Mouse (Mus musculus): Measurements from ENCODE around the gene Cdk19. TPM values are rescaled to one million over a fixed set of nuclear protein-coding genes. Genes with fewer than 3 reads are reported as not detected.

The Cdk19 gene
- polyA plus RNA-seq, 1 experiment from 2014 or later: 12.0 TPM

- ATAC-seq (ENCODE audit: insufficient number of reproducible peaks, insufficient read depth, low FRiP score, low TSS enrichment, low read depth): no peak
- Histone ChIP-seq H3K4me3 (peak overlapping the region; percentile 83), H3K9ac (peak overlapping the region; percentile 91), H3K9me3 (no peaks in the 10 kb centered on the region), H3K36me3 (no peaks in the 10 kb centered on the region), H3K4me2 (peak overlapping the region; percentile 69), H3K27me3 (no peaks in the 10 kb centered on the region), H3K4me1 (peaks cover 21% of the 10 kb centered on the region), H3K27ac (peak overlapping the region; percentile 98; the same call in 1 of the 2 replicates)
- 53% methylated on average over 12 of the region's 12 CpGs for WGBS
Observed at GRCm38 (mm10) chr10:40350245-40350932, 11.0 kb downstream of the Cdk19 start.

DNA sequence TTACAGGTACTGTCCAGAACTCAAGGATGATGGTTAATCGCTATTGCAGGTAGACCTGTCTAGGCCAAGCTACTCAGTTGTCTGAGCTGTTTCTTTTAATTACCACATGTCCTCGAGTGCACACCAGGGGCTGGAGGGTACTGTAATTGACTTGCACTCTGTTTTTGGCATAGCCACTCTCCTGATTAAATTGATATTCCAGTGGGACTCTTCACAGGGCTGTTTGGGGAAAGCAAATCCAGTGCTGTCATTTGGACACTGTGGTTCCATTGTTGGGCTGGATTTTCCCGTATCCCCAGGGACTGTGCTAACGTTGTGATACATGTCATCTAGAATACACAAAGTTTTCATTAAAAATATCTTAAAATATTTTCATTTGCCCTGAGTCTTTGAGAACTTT, 11.8 kb downstream of the Cdk19 start:
- WGBS: 59% methylated on average over 4 of the region's 4 CpGs
- Histone ChIP-seq H3K4me1 (peaks cover 21% of the 10 kb centered on the region), H3K4me3 (0 out of 2 replicates have a peak overlapping the region, but pooled peaks have one; percentile 83), H3K9me3 (no peaks in the 10 kb centered on the region), H3K4me2 (peak overlapping the region; percentile 69), H3K27me3 (no peaks in the 10 kb centered on the region), H3K36me3 (no peaks in the 10 kb centered on the region), H3K27ac (no peak overlapping the region), H3K9ac (no peak overlapping the region)
- ATAC-seq (ENCODE audit: insufficient number of reproducible peaks, insufficient read depth, low FRiP score, low TSS enrichment, low read depth): no peak

DNA sequence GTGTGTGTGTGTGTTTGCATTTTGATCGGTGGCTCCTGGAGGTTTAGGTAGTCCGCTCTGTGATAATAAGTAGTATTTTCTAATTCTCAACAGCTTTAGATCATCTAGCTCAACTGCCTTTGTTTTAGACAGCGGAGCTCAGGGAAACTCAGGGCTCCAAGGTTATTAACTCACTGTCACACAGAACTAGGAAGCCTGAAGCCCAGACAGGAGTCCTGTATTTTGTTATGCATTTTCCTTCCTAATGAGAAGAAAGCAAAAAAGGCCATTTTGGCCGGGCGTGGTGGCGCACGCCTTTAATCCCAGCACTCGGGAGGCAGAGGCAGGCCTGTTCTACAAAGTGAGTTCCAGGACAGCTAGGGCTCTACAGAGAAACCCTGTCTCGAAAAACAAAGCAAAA, 14.7 kb downstream of the Cdk19 start:
- 83% methylated on average over 9 of the region's 9 CpGs for WGBS
- H3K27me3 ChIP-seq: no peaks in the 10 kb centered on the region
- H3K36me3 ChIP-seq: no peaks in the 10 kb centered on the region
- no peak overlapping the region for H3K4me2 ChIP-seq
- H3K9me3 ChIP-seq: no peaks in the 10 kb centered on the region
- no peak overlapping the region for H3K9ac ChIP-seq
- H3K27ac ChIP-seq: no peak overlapping the region
- no peak overlapping the region for H3K4me3 ChIP-seq
- ATAC-seq (ENCODE audit: insufficient number of reproducible peaks, insufficient read depth, low FRiP score, low TSS enrichment, low read depth): no peak
- H3K4me1 ChIP-seq: peaks cover 16% of the 10 kb centered on the region

- 88% methylated on average over 1 of the region's 1 CpGs for WGBS
- no peaks in the 10 kb centered on the region for H3K27me3 ChIP-seq
Observed at GRCm38 (mm10) chr10:40354556-40354955, 15.2 kb downstream of the Cdk19 start.

DNA sequence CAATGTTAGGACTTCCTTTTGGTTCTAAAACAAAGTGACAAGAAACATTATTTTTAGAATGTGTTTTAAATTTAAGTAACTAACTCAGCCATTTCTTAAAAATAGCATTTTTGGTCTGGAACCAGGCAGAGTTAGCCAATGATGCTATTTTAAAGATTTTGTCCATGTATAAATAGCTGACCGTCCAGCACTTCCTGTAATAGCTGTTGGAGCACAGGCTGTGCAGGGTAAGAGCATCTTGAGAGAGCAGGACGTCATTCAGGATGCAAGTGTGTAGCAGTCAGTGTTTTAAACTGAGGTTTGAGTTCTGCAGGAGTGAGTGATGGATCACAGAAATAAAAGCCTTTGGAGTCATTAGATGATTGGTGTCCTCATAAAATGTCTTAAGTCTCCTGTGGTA, 18.8 kb downstream of the Cdk19 start:
- H3K27ac ChIP-seq: no peak overlapping the region
- no peak overlapping the region for H3K4me3 ChIP-seq
- 65% methylated on average over 2 of the region's 2 CpGs for WGBS
- H3K9ac ChIP-seq: no peak overlapping the region
- H3K4me2 ChIP-seq: no peak overlapping the region
- H3K9me3 ChIP-seq: no peaks in the 10 kb centered on the region
- H3K27me3 ChIP-seq: no peaks in the 10 kb centered on the region
- H3K4me1 ChIP-seq: 0 out of 2 replicates have a peak, but pooled peaks cover 7% of the 10 kb centered on the region
- ATAC-seq (ENCODE audit: insufficient number of reproducible peaks, insufficient read depth, low FRiP score, low TSS enrichment, low read depth): no peak
- no peaks in the 10 kb centered on the region for H3K36me3 ChIP-seq

More at GRCm38 (mm10) chr10:40354556-40354955, 15.2 kb downstream of the Cdk19 start:
- H3K36me3 ChIP-seq: no peaks in the 10 kb centered on the region
- no peak overlapping the region for H3K4me3 ChIP-seq
- no peak overlapping the region for H3K9ac ChIP-seq
- ATAC-seq (ENCODE audit: insufficient number of reproducible peaks, insufficient read depth, low FRiP score, low TSS enrichment, low read depth): no peak
- H3K27ac ChIP-seq: no peak overlapping the region
- no peak overlapping the region for H3K4me2 ChIP-seq
- peaks cover 17% of the 10 kb centered on the region for H3K4me1 ChIP-seq
- no peaks in the 10 kb centered on the region for H3K9me3 ChIP-seq

GRCm38 (mm10) chr10:40359131-40359530, 19.8 kb downstream of the Cdk19 start:
- H3K27me3 ChIP-seq: no peaks in the 10 kb centered on the region
- H3K9ac ChIP-seq: no peak overlapping the region
- no peak overlapping the region for H3K4me2 ChIP-seq
- H3K36me3 ChIP-seq: no peaks in the 10 kb centered on the region
- no peak overlapping the region for H3K4me3 ChIP-seq
- H3K27ac ChIP-seq: no peak overlapping the region
- no peak for ATAC-seq (ENCODE audit: insufficient number of reproducible peaks, insufficient read depth, low FRiP score, low TSS enrichment, low read depth)
- H3K9me3 ChIP-seq: no peaks in the 10 kb centered on the region
- WGBS: 76% methylated on average over 2 of the region's 2 CpGs
- H3K4me1 ChIP-seq: 0 out of 2 replicates have a peak, but pooled peaks cover 10% of the 10 kb centered on the region

DNA sequence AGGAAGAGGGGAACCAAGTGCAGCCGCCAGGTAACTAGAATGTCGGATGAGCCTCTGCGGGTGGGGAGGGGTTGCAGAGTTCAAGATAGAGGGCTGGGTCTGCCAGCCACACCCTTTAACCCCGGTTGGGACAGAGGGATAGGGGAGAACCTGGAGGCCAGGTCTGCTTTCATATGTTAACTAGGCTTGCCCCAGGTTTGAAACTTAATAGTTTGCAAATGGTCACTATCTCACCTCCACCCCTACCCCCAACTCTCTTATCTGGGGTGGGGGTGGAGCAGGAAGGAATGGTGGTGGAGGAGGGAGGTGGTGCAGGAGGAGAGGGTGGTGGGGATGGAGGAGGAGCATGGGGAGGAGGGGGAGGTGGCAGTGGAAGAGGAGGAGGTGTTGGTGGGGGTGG, 23.6 kb downstream of the Cdk19 start:
- no peak for ATAC-seq (ENCODE audit: insufficient number of reproducible peaks, insufficient read depth, low FRiP score, low TSS enrichment, low read depth)
- H3K36me3 ChIP-seq: no peaks in the 10 kb centered on the region

DNA sequence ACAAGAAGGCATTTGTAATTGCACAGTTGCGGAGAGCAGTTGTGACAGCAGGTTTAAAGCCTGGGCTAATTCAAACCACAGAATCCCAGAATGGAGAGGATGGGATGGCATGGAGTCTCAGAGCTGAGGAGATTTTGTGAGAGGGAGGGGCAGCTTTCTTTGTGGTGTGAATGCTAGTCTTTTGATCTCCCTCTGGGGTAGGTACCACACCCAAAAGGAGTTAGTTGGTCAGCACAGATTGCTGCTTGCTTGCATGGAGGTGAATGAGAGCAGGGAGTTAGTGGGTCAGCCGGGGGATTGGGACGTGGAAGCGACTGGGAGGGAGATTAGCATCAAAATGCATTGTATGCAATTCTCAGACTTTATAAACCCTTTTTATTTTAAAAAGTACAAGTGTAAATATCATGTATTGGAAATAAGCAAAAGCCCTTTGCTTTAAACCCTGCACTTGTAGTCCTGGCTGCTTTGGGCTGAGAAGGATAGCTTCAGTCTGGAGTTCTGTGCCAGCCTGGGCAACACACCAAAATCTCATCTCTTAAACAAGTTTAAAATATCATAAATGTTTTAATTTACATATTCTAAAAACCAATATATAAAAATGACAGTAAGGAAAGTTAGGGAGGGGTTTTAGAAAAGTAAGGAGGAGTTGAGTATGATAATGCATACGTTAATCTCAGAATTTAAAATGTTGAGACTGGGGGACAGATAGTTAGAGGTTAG, 25.4 kb downstream of the Cdk19 start:
- no peak for ATAC-seq (ENCODE audit: insufficient number of reproducible peaks, insufficient read depth, low FRiP score, low TSS enrichment, low read depth)
- Histone ChIP-seq H3K9ac (no peak overlapping the region), H3K27ac (no peak overlapping the region)

More for the DNA sequence above, 23.6 kb downstream of the Cdk19 start:
- no peak overlapping the region for H3K4me2 ChIP-seq
- no peaks in the 10 kb centered on the region for H3K27me3 ChIP-seq
- H3K4me1 ChIP-seq: 0 out of 2 replicates have a peak, but pooled peaks cover 15% of the 10 kb centered on the region
- H3K4me3 ChIP-seq: no peak overlapping the region
- 36% methylated on average over 4 of the region's 4 CpGs for WGBS
- no peaks in the 10 kb centered on the region for H3K9me3 ChIP-seq
- H3K27ac ChIP-seq: no peak overlapping the region
- H3K9ac ChIP-seq: no peak overlapping the region

DNA sequence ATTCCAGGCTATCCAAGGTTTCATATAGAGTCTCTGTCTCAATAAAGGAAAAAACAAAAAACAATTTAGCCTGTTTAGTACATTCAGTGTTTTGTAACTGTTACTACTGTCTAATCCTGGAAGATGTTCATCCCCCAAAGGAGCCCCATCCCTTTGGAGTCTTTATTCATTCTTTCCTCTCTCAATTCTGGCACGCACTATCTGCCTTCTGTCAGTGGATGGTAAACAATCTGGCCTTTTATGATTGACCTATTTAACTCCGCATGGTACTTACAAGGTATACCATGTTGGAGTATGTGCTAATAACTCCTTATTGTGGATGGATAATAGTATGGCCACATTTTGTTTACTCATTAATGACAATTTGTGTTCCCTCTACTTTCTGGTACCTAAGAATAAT, 26.6 kb downstream of the Cdk19 start:
- 91% methylated on average over 2 of the region's 2 CpGs for WGBS
- H3K9me3 ChIP-seq: no peaks in the 10 kb centered on the region
- no peak overlapping the region for H3K4me3 ChIP-seq
- ATAC-seq (ENCODE audit: insufficient number of reproducible peaks, insufficient read depth, low FRiP score, low TSS enrichment, low read depth): no peak
- H3K27ac ChIP-seq: no peak overlapping the region
- H3K4me2 ChIP-seq: no peak overlapping the region
- peaks cover 25% of the 10 kb centered on the region for H3K4me1 ChIP-seq
- no peak overlapping the region for H3K9ac ChIP-seq
- no peaks in the 10 kb centered on the region for H3K36me3 ChIP-seq
- no peaks in the 10 kb centered on the region for H3K27me3 ChIP-seq

More for the DNA sequence above, 25.4 kb downstream of the Cdk19 start:
- 68% methylated on average over 5 of the region's 5 CpGs for WGBS
- no peak overlapping the region for H3K4me3 ChIP-seq
- peaks cover 21% of the 10 kb centered on the region for H3K4me1 ChIP-seq
- H3K36me3 ChIP-seq: no peaks in the 10 kb centered on the region
- no peaks in the 10 kb centered on the region for H3K9me3 ChIP-seq
- no peak overlapping the region for H3K4me2 ChIP-seq
- H3K27me3 ChIP-seq: no peaks in the 10 kb centered on the region

DNA sequence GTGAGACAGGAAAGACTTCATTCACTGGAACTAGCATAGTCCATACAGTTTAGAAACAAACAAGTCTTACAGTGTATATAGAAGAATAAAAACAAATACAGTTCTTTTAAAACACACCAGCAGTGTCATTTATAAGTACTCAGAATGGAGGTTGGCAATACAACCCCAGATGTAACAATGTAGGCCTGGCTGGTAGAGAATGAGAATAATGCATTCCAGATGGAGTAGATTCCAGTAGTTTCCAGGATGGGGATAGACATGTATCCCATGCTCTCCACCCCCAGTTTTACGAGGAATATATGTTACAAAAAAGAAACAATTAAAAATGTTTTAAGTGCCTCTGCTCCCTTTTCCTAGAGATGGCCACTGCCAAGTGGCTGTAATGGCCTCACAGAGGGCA, 29.2 kb downstream of the Cdk19 start:
- H3K4me1 ChIP-seq: peaks cover 40% of the 10 kb centered on the region
- H3K9ac ChIP-seq: no peak overlapping the region
- H3K4me3 ChIP-seq: no peak overlapping the region
- H3K36me3 ChIP-seq: no peaks in the 10 kb centered on the region
- ATAC-seq (ENCODE audit: insufficient number of reproducible peaks, insufficient read depth, low FRiP score, low TSS enrichment, low read depth): no peak
- no peak overlapping the region for H3K4me2 ChIP-seq
- H3K27me3 ChIP-seq: no peaks in the 10 kb centered on the region
- peak overlapping the region; percentile 83 for H3K27ac ChIP-seq
- WGBS: 32% methylated on average over 1 of the region's 1 CpGs
- no peaks in the 10 kb centered on the region for H3K9me3 ChIP-seq

GRCm38 (mm10) chr10:40370156-40370555, 30.8 kb downstream of the Cdk19 start:
- Histone ChIP-seq H3K4me1 (peaks cover 32% of the 10 kb centered on the region), H3K27ac (no peak overlapping the region), H3K9ac (no peak overlapping the region), H3K9me3 (no peaks in the 10 kb centered on the region), H3K27me3 (no peaks in the 10 kb centered on the region), H3K36me3 (no peaks in the 10 kb centered on the region), H3K4me3 (no peak overlapping the region), H3K4me2 (no peak overlapping the region)
- no peak for ATAC-seq (ENCODE audit: insufficient number of reproducible peaks, insufficient read depth, low FRiP score, low TSS enrichment, low read depth)

Measured in embryonic facial prominence, embryonic 13.5 days (tissue).